Mouse (Mus musculus) Patski (cell line): ENCODE data around the gene Sec61b. TPM values are rescaled to one million over a fixed set of nuclear protein-coding genes. Genes with fewer than 3 reads are reported as not detected.

Experiments
- ATAC-seq: fragments of 100-300 bp; one replicate; pipeline ENCODE4 v1.8.0; 2021
- CTCF ChIA-PET: fragments of 350-600 bp; sonication (Branson Sonifier 250); formaldehyde crosslinking; loops from one replicate; lab custom pipeline; 2022; ENCODE audit warnings: inconsistent platforms; lab: Charles Lee
- POLR2A ChIA-PET: fragments of 350-600 bp; sonication (Branson Sonifier 250); formaldehyde crosslinking; loops from one replicate; lab custom pipeline; 2022; ENCODE audit warnings: antibody characterized with exemption, inconsistent platforms; lab: Charles Lee
- DNase-seq: peaks from one replicate; pipeline ENCODE4 v3.0.0-alpha.2; 2011; ENCODE audit warnings: low read depth, low spot score
- H3K27me3 ChIP-seq: fragments of 371-371 bp; one replicate; pipeline ENCODE4 v1.5.1; 2021
- CTCF ChIP-seq: fragments of 100-300 bp; IDR thresholded peaks from one replicate; pipeline ENCODE4 v1.5.1; 2021
- in situ Hi-C: fragments of 300-500 bp; cut with MboI; formaldehyde crosslinking; loops from 3 replicates; pipeline ENCODE4 v1.11.1; 2018; ENCODE audit warnings: low pct_unique_long_range_greater_than_20kb, mixed read lengths
- polyA plus RNA-seq: library from polyadenylated mRNA; unstranded; gene quantifications from one replicate; pipeline ENCODE4 v1.2.3, GENCODE M21; 2021

The Sec61b gene
- polyA plus RNA-seq, 1 experiment from 2014 or later, result 164 TPM

DNA sequence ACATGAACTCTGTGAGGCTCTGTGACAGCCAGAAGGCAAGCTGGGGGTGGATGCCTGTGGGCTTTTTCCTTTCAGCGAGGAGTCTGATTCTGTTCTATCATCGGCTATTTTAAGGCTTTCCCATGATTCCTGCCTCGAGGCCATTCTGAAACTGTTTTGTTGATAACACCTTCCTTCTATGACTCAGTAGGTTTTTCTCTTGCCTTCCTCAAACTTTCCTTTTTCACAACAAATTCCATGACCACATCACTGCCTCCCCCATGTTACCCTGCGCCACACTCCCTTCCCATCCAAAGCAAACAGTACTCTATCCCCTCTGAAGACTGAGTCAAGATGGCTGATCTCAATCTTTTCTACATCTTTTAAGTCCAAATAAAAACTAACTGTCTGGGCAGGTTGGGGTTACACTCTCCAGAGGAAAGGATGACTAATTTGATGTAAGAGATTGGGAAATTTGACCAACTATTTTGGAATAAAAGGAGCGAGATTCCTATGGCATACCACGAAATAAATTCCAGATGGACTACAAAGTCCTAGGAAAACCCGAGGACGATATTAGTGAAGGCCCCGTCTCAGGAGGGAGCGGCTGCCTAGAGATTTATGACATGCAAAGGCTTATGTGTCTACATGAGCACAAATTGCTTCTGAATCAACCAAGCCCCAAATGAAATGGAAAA is 30.5 kb downstream of the Sec61b start:
- in situ Hi-C loops, result no loop called here
- ChIA-PET POLR2A (no interaction called here), CTCF (interaction anchor here (2.3 kb wide), 1 partner anchor 9 kb away, joined by 6 read pairs; no protein-coding TSS in a partner anchor)
- ATAC-seq (peak; percentile 33), DNase-seq (peak; percentile 28)
- no peak for TF ChIP-seq CTCF
- H3K27me3 ChIP-seq, result peaks cover 6% of the 10 kb centered on the region

DNA sequence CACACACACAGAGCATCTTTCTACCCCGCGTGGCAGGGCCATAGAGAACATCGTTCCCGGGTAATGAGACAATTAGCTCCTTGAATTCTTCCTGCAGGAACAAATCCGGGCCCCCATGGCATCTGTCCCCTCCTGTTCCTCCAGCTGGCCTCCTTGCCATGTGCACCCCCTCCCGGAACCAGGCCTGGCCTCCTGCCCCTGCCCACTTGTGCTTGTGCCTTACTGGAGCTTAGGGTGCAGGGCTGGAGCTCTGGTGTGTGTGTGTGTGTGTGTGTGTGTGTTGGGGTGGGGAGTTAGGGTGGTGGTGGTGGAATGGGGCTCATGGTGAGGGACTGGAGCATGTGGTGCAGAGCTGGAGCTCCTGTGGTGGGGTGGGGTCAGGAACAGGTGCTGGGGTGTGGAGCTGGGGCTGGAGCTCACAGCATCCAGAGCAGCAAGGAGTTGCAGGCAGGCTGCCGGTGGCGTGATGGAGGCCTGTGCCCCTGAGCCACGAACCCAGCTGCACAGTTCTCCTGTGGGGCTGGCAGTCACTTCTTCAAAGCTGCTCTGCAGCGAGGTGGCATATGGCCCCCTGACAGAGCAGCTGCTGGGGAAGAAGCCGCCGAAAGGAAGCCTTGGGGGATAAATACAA is 44.2 kb downstream of the Sec61b start:
- DNase-seq, result no peak
- in situ Hi-C loops, result no loop called here

GRCm38 (mm10) chr4:47520076-47520475 is 45.6 kb downstream of the Sec61b start:
- in situ Hi-C loops, result no loop called here

More for the DNA sequence above, 44.2 kb downstream of the Sec61b start:
- no peak for TF ChIP-seq CTCF
- CTCF ChIA-PET, result no interaction called here
- peaks cover 39% of the 10 kb centered on the region for H3K27me3 ChIP-seq
- ATAC-seq, result no peak
- POLR2A ChIA-PET, result no interaction called here

DNA sequence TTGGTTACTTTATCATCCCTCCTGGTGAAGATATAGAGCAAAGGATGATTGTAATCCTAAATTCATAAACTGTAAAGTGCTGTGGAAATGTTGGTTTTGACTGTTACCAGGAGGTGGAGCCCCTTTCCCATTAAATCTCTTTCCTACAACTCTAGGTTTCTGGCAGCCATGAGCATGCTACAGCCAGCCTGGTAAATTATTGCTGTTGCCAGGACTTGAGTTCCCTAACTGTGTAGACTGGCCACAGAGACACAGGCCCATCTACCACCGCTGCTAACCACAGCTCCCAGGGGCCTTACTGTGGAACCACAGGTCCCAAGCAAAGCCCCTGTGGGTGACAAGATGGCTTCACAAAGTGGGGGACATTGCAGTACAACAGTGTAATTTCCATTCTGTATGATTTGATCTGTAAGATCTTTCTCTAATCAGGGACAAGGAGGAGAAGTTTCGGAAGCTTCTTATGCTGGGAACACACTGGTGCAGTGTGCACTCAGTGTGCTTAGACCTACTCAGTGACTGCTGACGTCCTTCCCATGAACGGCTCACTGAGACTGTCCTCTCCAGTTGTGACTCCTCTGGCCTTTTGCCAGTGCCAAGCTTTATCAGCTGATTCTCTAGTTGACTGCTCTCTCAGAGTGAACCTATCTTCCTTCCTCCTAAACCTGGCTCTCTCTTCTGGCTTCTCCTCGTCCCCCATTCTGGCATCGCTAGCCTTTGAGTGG is 47.6 kb downstream of the Sec61b start:
- no peak for DNase-seq
- peaks cover 28% of the 10 kb centered on the region for H3K27me3 ChIP-seq
- no peak for ATAC-seq
- ChIA-PET CTCF (no interaction called here), POLR2A (no interaction called here)
- no peak for TF ChIP-seq CTCF
- in situ Hi-C loops, result no loop called here

More at GRCm38 (mm10) chr4:47520076-47520475, 45.6 kb downstream of the Sec61b start:
- ChIA-PET POLR2A (no interaction called here), CTCF (no interaction called here)
- ATAC-seq, result no peak
- H3K27me3 ChIP-seq, result peaks cover 31% of the 10 kb centered on the region
- DNase-seq, result no peak
- TF ChIP-seq CTCF, result no peak

GRCm38 (mm10) chr4:47529866-47530265 is 55.4 kb downstream of the Sec61b start:
- no peak for ATAC-seq
- in situ Hi-C loops, result no loop called here
- H3K27me3 ChIP-seq, result peaks cover 13% of the 10 kb centered on the region
- TF ChIP-seq CTCF, result no peak
- POLR2A ChIA-PET, result no interaction called here
- CTCF ChIA-PET, result no interaction called here
- no peak for DNase-seq

Other genes with a start within 250 kb of the Sec61b start
- 12.9 TPM for gene Tgfbr1, start 121.4 kb upstream of the Sec61b start, polyA plus RNA-seq
- gene Alg2, start 325 bp upstream of the Sec61b start, polyA plus RNA-seq, result 28.1 TPM